Mouse (Mus musculus) embryonic facial prominence, embryonic 13.5 days (tissue): ENCODE results near the gene Sec24d. TPM values are rescaled to one million over a fixed set of nuclear protein-coding genes. Genes with fewer than 3 reads are reported as not detected.
A peak's percentile ranks its signal among the peaks of the same experiment; 100 is the strongest.

ENCODE experiments used
- ATAC-seq: fragments of 200-750 bp; cut with Nextera tagmentation; 2 replicates; pipeline ENCODE4 v1.8.0; 2017; ENCODE audit warnings: low read depth; ENCODE audit not compliant: insufficient number of reproducible peaks, insufficient read depth, low FRiP score, low TSS enrichment
- H3K27ac ChIP-seq: fragments of 300-500 bp; sonication (generic); 2 replicates; pipeline ENCODE4 v1.5.1; 2015; ENCODE audit warnings: moderate library complexity, mild to moderate bottlenecking, inconsistent platforms
- H3K27me3 ChIP-seq: fragments of 300-500 bp; sonication (generic); 2 replicates; pipeline ENCODE4 v1.6.1; 2015; ENCODE audit warnings: mild to moderate bottlenecking, inconsistent platforms
- H3K36me3 ChIP-seq: fragments of 300-500 bp; sonication (generic); 2 replicates; pipeline ENCODE4 v1.6.1; 2015; ENCODE audit warnings: mild to moderate bottlenecking, inconsistent platforms
- H3K4me1 ChIP-seq: fragments of 300-500 bp; sonication (generic); 2 replicates; pipeline ENCODE4 v1.6.1; 2015; ENCODE audit warnings: inconsistent platforms
- H3K4me2 ChIP-seq: fragments of 300-500 bp; sonication (generic); 2 replicates; pipeline ENCODE4 v1.6.1; 2015; ENCODE audit warnings: moderate library complexity, mild to moderate bottlenecking, inconsistent platforms
- H3K4me3 ChIP-seq: fragments of 300-500 bp; sonication (generic); 2 replicates; pipeline ENCODE4 v1.5.1; 2015; ENCODE audit warnings: mild to moderate bottlenecking, inconsistent platforms
- H3K9ac ChIP-seq: fragments of 300-500 bp; sonication (generic); 2 replicates; pipeline ENCODE4 v1.6.1; 2015; ENCODE audit warnings: mild to moderate bottlenecking, inconsistent platforms
- H3K9me3 ChIP-seq: fragments of 300-500 bp; sonication (generic); 2 replicates; pipeline ENCODE4 v1.6.1; 2016; ENCODE audit warnings: inconsistent platforms
- WGBS: fragments of 180-500 bp; shearing (Covaris S2); methylation state at CpG from one replicate; pipeline ENCODE4 v1.1.7; 2015; ENCODE audit warnings: mixed read lengths; 5-methylcytosine and 5-hydroxymethylcytosine counted together
- polyA plus RNA-seq: library from polyadenylated mRNA; unstranded; fragments of >200 nt; fragmentation: Nextera tagmentation; extraction: Ambion mirVana; gene quantifications from 2 replicates; pipeline ENCODE4 v1.2.1, GENCODE M21; 2015

The Sec24d gene
- polyA plus RNA-seq, 1 experiment from 2014 or later = 75.1 TPM

DNA sequence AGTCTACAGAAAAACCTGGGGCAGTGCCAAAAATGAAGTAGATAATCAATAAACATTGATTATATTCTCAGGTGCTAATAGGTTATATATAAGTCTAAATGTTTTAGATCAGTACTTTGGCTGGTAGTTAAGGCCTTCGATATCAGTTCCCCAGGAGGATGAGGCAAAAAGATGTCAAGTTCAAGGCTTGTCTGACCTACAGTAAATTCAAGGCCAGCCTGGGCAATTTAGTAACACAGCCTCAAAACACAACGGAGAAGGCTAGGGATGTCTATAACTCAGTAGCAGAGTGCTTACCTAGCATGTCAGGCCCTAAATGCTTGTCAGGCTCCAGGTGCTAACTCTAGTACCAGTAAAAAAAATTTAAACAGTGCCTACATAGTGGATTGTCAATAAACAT is 34.3 kb downstream of the Sec24d start:
- no peaks in the 10 kb centered on the region; the same call in 1 of the 2 replicates for H3K4me1 ChIP-seq
- WGBS = 95% methylated on average over 2 of the region's 2 CpGs
- H3K36me3 ChIP-seq = peaks cover 74% of the 10 kb centered on the region
- ATAC-seq = no peak
- H3K9me3 ChIP-seq = no peaks in the 10 kb centered on the region
- H3K9ac ChIP-seq = no peak overlapping the region
- no peak overlapping the region for H3K27ac ChIP-seq
- H3K4me2 ChIP-seq = no peak overlapping the region
- no peak overlapping the region for H3K4me3 ChIP-seq
- H3K27me3 ChIP-seq = no peaks in the 10 kb centered on the region

DNA sequence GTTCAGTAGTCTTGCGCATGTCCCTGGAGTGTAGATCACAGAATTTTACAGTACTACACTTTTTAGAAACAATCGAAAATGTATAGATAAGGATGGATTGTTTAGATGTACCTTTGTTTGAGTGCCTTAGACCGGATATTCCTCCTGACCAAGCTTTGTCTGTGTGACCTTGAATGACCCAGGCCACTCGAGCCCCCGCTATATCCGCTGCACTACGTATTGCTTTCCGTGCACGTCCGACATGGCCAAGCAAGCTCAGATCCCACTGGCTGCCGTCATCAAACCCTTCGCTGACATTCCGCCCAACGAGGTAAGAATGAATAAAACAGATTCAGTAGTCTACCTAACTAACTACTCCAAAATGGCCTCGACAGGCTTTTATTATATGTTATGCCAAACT is 38.4 kb downstream of the Sec24d start:
- H3K27me3 ChIP-seq = no peaks in the 10 kb centered on the region
- ATAC-seq = no peak
- peaks cover 66% of the 10 kb centered on the region for H3K36me3 ChIP-seq
- H3K4me3 ChIP-seq = no peak overlapping the region
- H3K9ac ChIP-seq = no peak overlapping the region
- H3K4me2 ChIP-seq = no peak overlapping the region
- no peaks in the 10 kb centered on the region for H3K9me3 ChIP-seq
- H3K4me1 ChIP-seq = no peaks in the 10 kb centered on the region; the same call in 1 of the 2 replicates
- no peak overlapping the region for H3K27ac ChIP-seq
- WGBS = 93% methylated on average over 15 of the region's 15 CpGs

GRCm38 (mm10) chr3:123307446-123307845 is 40.2 kb downstream of the Sec24d start:
- ATAC-seq = no peak
- Histone ChIP-seq H3K36me3 (peaks cover 50% of the 10 kb centered on the region), H3K4me1 (no peaks in the 10 kb centered on the region), H3K27ac (no peak overlapping the region), H3K4me3 (no peak overlapping the region), H3K9ac (no peak overlapping the region), H3K27me3 (no peaks in the 10 kb centered on the region), H3K4me2 (no peak overlapping the region), H3K9me3 (no peaks in the 10 kb centered on the region)
- WGBS = 95% methylated on average over 6 of the region's 6 CpGs

DNA sequence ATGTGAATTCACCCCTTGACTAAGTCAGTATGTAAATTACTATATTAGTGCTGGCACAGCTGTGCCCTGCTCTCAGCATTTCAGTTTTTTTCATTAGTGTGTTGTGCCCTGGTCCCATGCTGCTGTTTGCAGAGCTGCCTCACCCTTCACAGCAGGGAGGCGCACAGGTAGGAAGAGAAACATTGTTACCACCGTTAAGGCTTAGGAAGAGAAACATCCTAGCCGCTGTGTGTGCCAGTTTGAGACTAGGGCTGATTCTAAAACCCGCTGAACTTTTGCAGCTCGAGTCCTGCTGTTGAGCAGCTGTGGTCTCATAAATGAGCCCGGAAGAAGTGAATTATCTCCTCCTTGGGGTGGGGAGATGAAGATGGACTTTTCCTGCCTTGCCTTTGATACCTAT is 41.9 kb downstream of the Sec24d start:
- Histone ChIP-seq H3K9ac (no peak overlapping the region), H3K4me1 (peaks cover 8% of the 10 kb centered on the region), H3K27me3 (no peaks in the 10 kb centered on the region), H3K9me3 (no peaks in the 10 kb centered on the region), H3K4me2 (no peak overlapping the region), H3K27ac (no peak overlapping the region), H3K36me3 (peaks cover 41% of the 10 kb centered on the region), H3K4me3 (no peak overlapping the region)
- 73% methylated on average over 6 of the region's 6 CpGs for WGBS
- no peak for ATAC-seq

DNA sequence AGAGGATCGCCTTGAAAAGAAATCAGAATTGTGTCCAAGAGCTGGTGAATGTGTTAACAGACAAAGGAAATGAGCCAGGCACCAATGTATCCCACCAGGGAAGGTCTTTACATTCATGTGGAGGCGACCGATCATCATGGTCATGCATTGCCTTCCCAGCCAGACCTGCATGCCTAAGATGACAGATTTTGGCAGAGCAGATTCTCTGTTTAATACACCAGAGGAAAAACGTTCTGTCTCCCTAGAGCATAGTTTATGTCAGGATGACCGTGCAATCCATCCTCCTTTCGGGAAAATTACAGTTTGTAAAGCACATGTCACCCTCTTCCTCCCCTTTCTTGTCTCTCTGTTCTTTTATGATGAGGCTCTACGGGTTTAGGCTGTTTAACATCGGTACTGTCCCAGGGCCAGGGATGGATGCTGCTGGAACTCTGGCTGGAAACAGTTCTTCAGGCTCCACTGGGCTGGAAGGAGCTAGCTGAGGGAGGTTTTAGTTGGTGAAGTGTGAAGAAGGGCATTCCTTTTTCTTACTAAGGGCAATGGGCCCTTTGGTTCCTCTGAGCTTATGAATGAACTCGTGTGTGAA is 45.3 kb downstream of the Sec24d start:
- WGBS = 87% methylated on average over 9 of the region's 9 CpGs
- H3K27me3 ChIP-seq = no peaks in the 10 kb centered on the region
- no peak overlapping the region for H3K4me3 ChIP-seq
- no peaks in the 10 kb centered on the region for H3K9me3 ChIP-seq
- H3K4me2 ChIP-seq = no peak overlapping the region
- H3K4me1 ChIP-seq = peaks cover 8% of the 10 kb centered on the region
- no peak overlapping the region for H3K27ac ChIP-seq
- H3K9ac ChIP-seq = no peak overlapping the region
- no peak for ATAC-seq
- peaks cover 22% of the 10 kb centered on the region for H3K36me3 ChIP-seq

- Histone ChIP-seq H3K4me3 (no peak overlapping the region), H3K9ac (no peak overlapping the region), H3K9me3 (no peaks in the 10 kb centered on the region), H3K27me3 (no peaks in the 10 kb centered on the region), H3K4me2 (no peak overlapping the region), H3K4me1 (peaks cover 8% of the 10 kb centered on the region), H3K27ac (peak overlapping the region; percentile 66; the same call in 1 of the 2 replicates), H3K36me3 (peaks cover 17% of the 10 kb centered on the region)
- 39% methylated on average over 5 of the region's 5 CpGs for WGBS
- ATAC-seq = no peak
Measured at GRCm38 (mm10) chr3:123313477-123313876, 46.2 kb downstream of the Sec24d start.

DNA sequence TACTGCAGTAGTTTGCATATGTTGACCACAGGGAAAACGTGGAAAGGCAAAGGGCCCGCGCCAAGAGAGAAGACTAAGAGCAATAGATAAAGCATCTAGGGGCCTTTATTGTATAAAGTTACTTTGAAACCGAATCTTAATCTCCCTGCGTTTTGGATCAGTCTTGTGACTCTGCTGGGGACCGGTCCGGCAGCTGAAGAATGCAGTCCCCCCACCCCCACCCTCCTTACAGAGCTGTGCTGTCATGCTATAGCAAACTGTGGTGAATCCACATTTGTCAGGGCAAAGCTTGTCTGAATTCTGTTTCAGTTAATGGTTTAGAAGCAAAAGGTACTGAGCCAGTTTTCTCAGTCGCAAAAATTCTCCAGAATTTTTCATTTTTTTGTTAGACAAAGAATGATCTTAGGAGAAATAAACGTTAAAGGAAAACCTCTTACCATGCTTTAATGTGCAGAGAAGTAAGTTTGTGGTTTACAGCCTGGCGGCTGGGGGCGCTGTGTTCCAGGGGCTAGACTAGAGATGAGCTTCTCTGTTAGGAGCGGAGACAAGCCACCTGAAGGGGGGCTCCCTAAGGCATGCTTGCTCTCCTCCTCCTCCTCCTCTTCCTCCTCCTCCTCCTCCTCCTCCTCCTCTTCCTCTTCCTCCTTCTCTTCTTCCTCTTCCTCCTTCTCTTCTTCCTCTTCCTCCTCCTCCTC is 46.8 kb downstream of the Sec24d start:
- H3K4me2 ChIP-seq = no peak overlapping the region
- no peaks in the 10 kb centered on the region for H3K9me3 ChIP-seq
- peaks cover 20% of the 10 kb centered on the region for H3K36me3 ChIP-seq
- no peaks in the 10 kb centered on the region for H3K27me3 ChIP-seq
- peaks cover 8% of the 10 kb centered on the region for H3K4me1 ChIP-seq
- 0 out of 2 replicates have a peak overlapping the region, but pooled peaks have one; percentile 11 for H3K27ac ChIP-seq
- no peak for ATAC-seq
- no peak overlapping the region for H3K9ac ChIP-seq
- WGBS = 23% methylated on average over 12 of the region's 12 CpGs
- no peak overlapping the region for H3K4me3 ChIP-seq

DNA sequence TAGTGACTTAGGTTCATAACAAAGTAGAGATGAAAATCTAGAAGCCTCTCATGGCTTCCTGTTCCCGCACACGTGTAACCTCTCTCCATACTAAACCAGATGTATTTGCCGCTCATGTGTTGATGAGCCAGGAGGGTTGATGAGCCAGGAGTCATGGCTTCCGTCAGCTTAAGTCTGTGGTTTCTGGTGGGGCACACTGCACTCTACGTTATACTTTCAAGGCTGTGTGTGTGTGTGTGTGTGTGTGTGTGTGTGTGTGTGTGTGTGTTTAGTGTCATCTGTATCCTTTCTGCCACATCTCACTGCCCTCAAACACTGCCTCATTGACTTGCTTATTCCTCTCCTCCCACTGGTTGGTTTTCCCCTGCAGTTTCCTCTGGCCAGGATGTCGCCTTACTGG is 48.8 kb downstream of the Sec24d start:
- ATAC-seq = no peak

DNA sequence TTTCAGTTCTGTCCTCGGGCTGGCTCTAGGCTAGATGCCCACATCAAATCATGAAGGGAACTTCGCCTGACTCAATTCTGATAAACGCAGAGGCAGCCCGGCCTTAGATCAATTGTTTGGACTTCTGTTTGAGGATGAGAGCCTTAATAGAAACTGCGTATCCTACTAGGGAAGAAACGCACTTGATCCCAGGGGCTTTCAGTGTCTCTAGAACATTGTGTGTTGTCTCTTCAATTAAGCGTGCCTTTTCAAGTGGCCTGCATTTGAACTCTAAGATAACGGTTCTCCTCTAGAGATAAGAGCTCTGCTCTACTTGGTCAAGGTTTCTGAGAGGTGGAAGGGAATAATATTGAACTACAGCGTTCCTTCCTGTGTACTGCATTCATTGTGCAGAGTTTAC is 49.8 kb downstream of the Sec24d start:
- no peaks in the 10 kb centered on the region for H3K9me3 ChIP-seq
- WGBS = 83% methylated on average over 9 of the region's 9 CpGs
- ATAC-seq = no peak
- peaks cover 8% of the 10 kb centered on the region for H3K4me1 ChIP-seq
- H3K27ac ChIP-seq = no peak overlapping the region
- no peaks in the 10 kb centered on the region for H3K27me3 ChIP-seq
- H3K4me3 ChIP-seq = no peak overlapping the region
- H3K9ac ChIP-seq = no peak overlapping the region
- no peak overlapping the region for H3K4me2 ChIP-seq
- peaks cover 8% of the 10 kb centered on the region for H3K36me3 ChIP-seq

More for the DNA sequence above, 48.8 kb downstream of the Sec24d start:
- Histone ChIP-seq H3K9me3 (no peaks in the 10 kb centered on the region), H3K9ac (no peak overlapping the region), H3K4me1 (peaks cover 8% of the 10 kb centered on the region), H3K27me3 (no peaks in the 10 kb centered on the region), H3K4me2 (no peak overlapping the region), H3K36me3 (peaks cover 8% of the 10 kb centered on the region), H3K4me3 (no peak overlapping the region), H3K27ac (no peak overlapping the region)
- WGBS = 57% methylated on average over 6 of the region's 6 CpGs

DNA sequence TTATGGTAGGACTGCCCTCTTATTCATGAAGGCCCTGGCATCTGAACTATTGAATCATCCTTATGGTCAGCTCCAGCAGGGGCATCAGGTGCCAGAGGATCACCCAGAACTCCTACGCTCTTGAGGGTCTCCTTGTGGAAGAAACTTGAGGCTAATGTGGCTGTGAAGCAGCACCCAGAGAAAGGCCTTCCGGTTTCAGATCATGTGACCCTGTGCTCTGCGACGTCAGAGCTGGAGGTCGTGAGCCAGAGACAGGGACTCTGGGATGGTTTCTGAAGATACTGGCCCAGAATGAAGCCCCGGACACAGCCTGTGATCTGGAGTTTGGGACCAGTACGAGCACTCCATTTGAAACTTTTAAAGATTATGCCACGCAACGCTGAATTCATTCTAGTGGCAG is 53.1 kb downstream of the Sec24d start:
- Histone ChIP-seq H3K36me3 (0 out of 2 replicates have a peak, but pooled peaks cover 4% of the 10 kb centered on the region), H3K27ac (no peak overlapping the region), H3K4me1 (peaks cover 10% of the 10 kb centered on the region; the same call in 1 of the 2 replicates), H3K4me3 (no peak overlapping the region), H3K9me3 (no peaks in the 10 kb centered on the region), H3K27me3 (no peaks in the 10 kb centered on the region), H3K4me2 (no peak overlapping the region), H3K9ac (no peak overlapping the region)
- 80% methylated on average over 9 of the region's 9 CpGs for WGBS
- ATAC-seq = no peak

DNA sequence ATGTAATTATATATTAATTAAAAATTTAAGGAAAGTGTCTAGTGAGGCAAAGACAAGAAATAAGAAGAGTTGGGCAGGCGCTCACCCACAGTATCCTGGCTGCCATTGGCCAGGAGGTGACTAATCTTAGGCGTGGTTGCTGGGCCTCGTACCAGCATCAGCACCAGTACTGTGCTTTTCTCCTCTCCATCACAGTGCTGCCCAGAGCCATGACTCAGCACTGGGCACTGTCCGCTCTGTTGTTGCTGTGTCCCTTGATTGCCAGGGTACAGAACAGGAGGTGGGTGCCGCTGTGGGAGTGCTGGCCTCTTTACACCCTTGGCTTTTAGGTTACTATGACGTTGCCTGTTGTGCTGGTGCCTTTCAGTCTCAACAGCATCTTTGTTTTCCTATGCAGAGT is 54.4 kb downstream of the Sec24d start:
- WGBS = 90% methylated on average over 6 of the region's 6 CpGs
- ATAC-seq = no peak

GRCm38 (mm10) chr3:123322147-123322546 is 54.9 kb downstream of the Sec24d start:
- no peak overlapping the region for H3K4me3 ChIP-seq
- WGBS = 25% methylated on average over 1 of the region's 1 CpGs
- H3K9me3 ChIP-seq = no peaks in the 10 kb centered on the region
- H3K36me3 ChIP-seq = peaks cover 5% of the 10 kb centered on the region; the same call in 1 of the 2 replicates
- ATAC-seq = no peak
- H3K27me3 ChIP-seq = no peaks in the 10 kb centered on the region
- no peak overlapping the region for H3K4me2 ChIP-seq
- H3K9ac ChIP-seq = no peak overlapping the region
- H3K27ac ChIP-seq = no peak overlapping the region
- peaks cover 10% of the 10 kb centered on the region; the same call in 1 of the 2 replicates for H3K4me1 ChIP-seq

More for the DNA sequence above, 54.4 kb downstream of the Sec24d start:
- Histone ChIP-seq H3K9ac (no peak overlapping the region), H3K4me3 (no peak overlapping the region), H3K4me1 (peaks cover 10% of the 10 kb centered on the region; the same call in 1 of the 2 replicates), H3K4me2 (no peak overlapping the region), H3K27ac (no peak overlapping the region), H3K36me3 (0 out of 2 replicates have a peak, but pooled peaks cover 4% of the 10 kb centered on the region), H3K27me3 (no peaks in the 10 kb centered on the region), H3K9me3 (no peaks in the 10 kb centered on the region)
